Mouse (Mus musculus): ENCODE results near the gene 2410137M14Rik. TPM values are rescaled to one million over a fixed set of nuclear protein-coding genes. Genes with fewer than 3 reads are reported as not detected.
"Not testable (repeated sequence)": the region's sequence is repeated elsewhere in the genome, so short reads cannot be mapped to it uniquely, and the experiment has no call there.

Gene 2410137M14Rik
- polyA plus RNA-seq, 1 experiment from 2014 or later, result not detected

- H3K36me3 ChIP-seq (ENCODE audit: control insufficient read depth, insufficient read depth), result no peaks in the 10 kb centered on the region
- H3K4me2 ChIP-seq (replicated peaks; ENCODE audit: low read depth), result no peak overlapping the region
- H3K4me1 ChIP-seq (replicated peaks; ENCODE audit: control insufficient read depth, insufficient read depth, low read length), result no peaks in the 10 kb centered on the region
- no peaks in the 10 kb centered on the region for H3K9me3 ChIP-seq (ENCODE audit: control insufficient read depth)
- no peak overlapping the region for H3K27ac ChIP-seq (ENCODE audit: low read depth, low read length)
- no peak overlapping the region for H3K4me3 ChIP-seq (ENCODE audit: low read depth, low read length)
- TF ChIP-seq CTCF (IDR thresholded peaks at IDR 0.05; ENCODE audit: low read depth), result peak; percentile 93
- WGBS, result 26% methylated on average over 7 of the region's 7 CpGs
- H3K9ac ChIP-seq (ENCODE audit: low read depth, low read length), result no peak overlapping the region
- no peak for ATAC-seq
- H3K27me3 ChIP-seq (replicated peaks; ENCODE audit: control insufficient read depth, insufficient read depth, low read length), result no peaks in the 10 kb centered on the region
Measured at GRCm38 (mm10) chr17:36997033-36997735, 16.1 kb upstream of the 2410137M14Rik start.

- H3K9ac ChIP-seq (ENCODE audit: low read depth, low read length), result no peak overlapping the region
- 63% methylated on average over 3 of the region's 3 CpGs for WGBS
- no peaks in the 10 kb centered on the region for H3K27me3 ChIP-seq (replicated peaks; ENCODE audit: control insufficient read depth, insufficient read depth, low read length)
- no peaks in the 10 kb centered on the region for H3K36me3 ChIP-seq (ENCODE audit: control insufficient read depth, insufficient read depth)
- no peak overlapping the region for H3K27ac ChIP-seq (ENCODE audit: low read depth, low read length)
- H3K4me2 ChIP-seq (replicated peaks; ENCODE audit: low read depth), result no peak overlapping the region
- TF ChIP-seq CTCF (IDR thresholded peaks at IDR 0.05; ENCODE audit: low read depth), result no peak
- no peak overlapping the region for H3K4me3 ChIP-seq (ENCODE audit: low read depth, low read length)
- H3K4me1 ChIP-seq (replicated peaks; ENCODE audit: control insufficient read depth, insufficient read depth, low read length), result no peaks in the 10 kb centered on the region
- H3K9me3 ChIP-seq (ENCODE audit: control insufficient read depth), result no peaks in the 10 kb centered on the region
- no peak for ATAC-seq
Measured at GRCm38 (mm10) chr17:36995448-36995847, 14.4 kb upstream of the 2410137M14Rik start.

DNA sequence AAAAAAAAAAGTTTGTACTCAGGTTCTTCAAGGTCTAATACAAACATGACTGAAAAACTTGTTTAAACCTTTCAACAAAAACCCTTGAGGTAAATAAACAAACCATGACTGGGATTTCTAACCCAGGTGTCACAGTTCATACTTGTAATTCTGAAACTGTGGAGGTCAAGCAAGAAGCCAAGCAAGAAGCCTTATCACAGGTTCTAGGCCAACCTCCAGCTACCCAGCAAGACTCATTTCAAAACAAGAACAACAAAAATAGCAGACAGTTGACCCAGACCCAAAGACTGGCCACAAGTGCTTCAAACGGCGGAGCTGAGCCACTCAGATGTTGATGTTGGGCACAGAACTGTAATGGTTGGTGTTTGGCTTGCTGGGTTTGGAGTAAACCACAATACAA, 13.5 kb upstream of the 2410137M14Rik start:
- Histone ChIP-seq H3K27ac (ENCODE audit: low read depth, low read length) (no peak overlapping the region), H3K4me2 (replicated peaks; ENCODE audit: low read depth) (no peak overlapping the region), H3K4me3 (ENCODE audit: low read depth, low read length) (no peak overlapping the region), H3K27me3 (replicated peaks; ENCODE audit: control insufficient read depth, insufficient read depth, low read length) (no peaks in the 10 kb centered on the region), H3K4me1 (replicated peaks; ENCODE audit: control insufficient read depth, insufficient read depth, low read length) (no peaks in the 10 kb centered on the region), H3K36me3 (ENCODE audit: control insufficient read depth, insufficient read depth) (no peaks in the 10 kb centered on the region), H3K9me3 (ENCODE audit: control insufficient read depth) (no peaks in the 10 kb centered on the region), H3K9ac (ENCODE audit: low read depth, low read length) (no peak overlapping the region)
- no peak for ATAC-seq
- 75% methylated on average over 2 of the region's 2 CpGs for WGBS
- no peak for TF ChIP-seq CTCF (IDR thresholded peaks at IDR 0.05; ENCODE audit: low read depth)

DNA sequence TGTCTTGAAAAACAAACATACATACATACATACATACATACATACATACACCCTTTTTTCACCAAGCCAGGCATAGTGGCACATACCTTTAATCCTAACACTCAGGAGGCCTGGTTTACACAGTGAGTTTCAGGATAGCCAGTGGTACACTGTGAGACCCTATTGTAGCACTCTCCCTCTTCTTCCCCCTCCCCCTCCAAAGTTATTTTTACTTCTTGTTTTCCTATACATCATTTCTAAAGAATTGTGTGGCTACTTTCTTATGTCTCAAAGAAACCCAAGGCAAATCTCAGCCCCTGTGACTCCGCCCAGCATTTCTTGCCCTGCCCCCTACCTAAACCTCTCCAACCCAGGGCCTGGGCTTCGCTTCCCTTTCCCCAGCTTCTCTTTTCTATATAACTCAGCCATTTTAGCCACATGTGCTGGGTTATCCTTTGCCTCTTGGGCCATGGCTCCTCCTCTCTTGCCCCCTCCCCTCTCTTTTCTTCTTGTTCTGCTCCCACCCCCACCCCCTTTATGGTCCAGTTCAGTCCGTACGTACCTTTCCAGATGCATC, 12.8 kb upstream of the 2410137M14Rik start:
- H3K9ac ChIP-seq (ENCODE audit: low read depth, low read length), result no peak overlapping the region
- TF ChIP-seq CTCF (IDR thresholded peaks at IDR 0.05; ENCODE audit: low read depth), result no peak
- no peaks in the 10 kb centered on the region for H3K9me3 ChIP-seq (ENCODE audit: control insufficient read depth)
- no peak for ATAC-seq
- H3K4me2 ChIP-seq (replicated peaks; ENCODE audit: low read depth), result no peak overlapping the region
- H3K4me1 ChIP-seq (replicated peaks; ENCODE audit: control insufficient read depth, insufficient read depth, low read length), result no peaks in the 10 kb centered on the region
- H3K27ac ChIP-seq (ENCODE audit: low read depth, low read length), result no peak overlapping the region
- H3K36me3 ChIP-seq (ENCODE audit: control insufficient read depth, insufficient read depth), result no peaks in the 10 kb centered on the region
- peaks cover 5% of the 10 kb centered on the region; the same call in 1 of the 2 replicates for H3K27me3 ChIP-seq (replicated peaks; ENCODE audit: control insufficient read depth, insufficient read depth, low read length)
- 89% methylated on average over 4 of the region's 4 CpGs for WGBS
- no peak overlapping the region for H3K4me3 ChIP-seq (ENCODE audit: low read depth, low read length)

DNA sequence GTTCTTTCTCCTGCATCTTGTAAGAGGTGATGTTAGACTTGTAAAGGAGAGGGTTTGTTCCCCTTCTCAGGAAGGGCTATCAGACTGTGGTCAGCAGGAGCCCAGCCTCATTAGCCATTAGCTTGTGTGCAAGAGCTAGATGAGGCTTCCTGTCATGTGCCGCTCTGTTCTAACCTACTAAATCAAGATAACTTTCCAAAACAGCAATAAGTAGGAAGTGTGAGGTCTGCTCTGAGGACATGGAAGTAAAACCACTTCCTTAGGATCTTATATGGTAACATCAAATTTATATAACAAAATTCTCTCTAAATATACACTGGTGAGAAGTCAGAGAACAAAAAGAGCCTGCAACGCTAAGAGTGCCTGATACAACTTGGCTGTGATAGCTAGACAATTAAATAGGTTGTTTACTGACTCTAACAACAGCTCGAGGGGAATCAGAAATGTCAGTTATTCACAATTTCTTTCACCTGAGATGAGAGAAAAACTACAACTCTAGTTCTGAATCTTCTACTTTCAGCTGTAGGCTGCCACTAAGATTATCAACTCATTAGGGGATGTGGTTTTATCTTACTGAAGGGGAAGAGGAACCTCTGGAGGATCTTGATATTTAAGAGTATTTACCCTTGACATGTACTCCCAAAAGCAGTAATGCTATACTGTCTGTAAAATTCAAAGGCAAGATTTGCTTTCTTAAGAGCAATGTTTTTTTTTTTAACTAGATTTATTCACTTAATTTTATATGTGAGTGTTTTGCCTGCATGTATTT, 11.5 kb upstream of the 2410137M14Rik start:
- no peak overlapping the region for H3K9ac ChIP-seq (ENCODE audit: low read depth, low read length)
- TF ChIP-seq CTCF (IDR thresholded peaks at IDR 0.05; ENCODE audit: low read depth), result no peak
- H3K27ac ChIP-seq (ENCODE audit: low read depth, low read length), result no peak overlapping the region
- H3K4me3 ChIP-seq (ENCODE audit: low read depth, low read length), result no peak overlapping the region
- peaks cover 18% of the 10 kb centered on the region; the same call in 1 of the 2 replicates for H3K27me3 ChIP-seq (replicated peaks; ENCODE audit: control insufficient read depth, insufficient read depth, low read length)
- no peaks in the 10 kb centered on the region for H3K4me1 ChIP-seq (replicated peaks; ENCODE audit: control insufficient read depth, insufficient read depth, low read length)
- H3K4me2 ChIP-seq (replicated peaks; ENCODE audit: low read depth), result no peak overlapping the region
- H3K9me3 ChIP-seq (ENCODE audit: control insufficient read depth), result no peaks in the 10 kb centered on the region
- WGBS, result 66% methylated on average over 3 of the region's 3 CpGs
- ATAC-seq, result no peak
- H3K36me3 ChIP-seq (ENCODE audit: control insufficient read depth, insufficient read depth), result no peaks in the 10 kb centered on the region

GRCm38 (mm10) chr17:36990630-36991029, 9.6 kb upstream of the 2410137M14Rik start:
- H3K4me3 ChIP-seq (ENCODE audit: low read depth, low read length); H3K9ac ChIP-seq (ENCODE audit: low read depth, low read length); H3K4me2 ChIP-seq (replicated peaks; ENCODE audit: low read depth); H3K36me3 ChIP-seq (ENCODE audit: control insufficient read depth, insufficient read depth); H3K27ac ChIP-seq (ENCODE audit: low read depth, low read length); H3K9me3 ChIP-seq (ENCODE audit: control insufficient read depth); H3K4me1 ChIP-seq (replicated peaks; ENCODE audit: control insufficient read depth, insufficient read depth, low read length); ATAC-seq: not testable (repeated sequence)
- H3K27me3 ChIP-seq (replicated peaks; ENCODE audit: control insufficient read depth, insufficient read depth, low read length), result peaks cover 25% of the 10 kb centered on the region; the same call in 1 of the 2 replicates
- WGBS, result 92% methylated on average over 6 of the region's 6 CpGs
